Mouse (Mus musculus) ES-E14 (cell line): ENCODE data around the gene Zbtb43.

Source experiments
- CHD2 ChIP-seq: IDR thresholded peaks from 2 replicates; pipeline ENCODE4 v1.6.1; 2014; ENCODE audit warnings: mild to moderate bottlenecking, low read depth, low read length, inconsistent platforms
- HCFC1 ChIP-seq: IDR thresholded peaks from 2 replicates; pipeline ENCODE4 v1.6.1; 2012; ENCODE audit warnings: low read length, inconsistent platforms, borderline replicate concordance; ENCODE audit not compliant: insufficient read depth
- MAFK ChIP-seq: IDR thresholded peaks from 2 replicates; pipeline ENCODE4 v1.6.1; 2014; ENCODE audit warnings: mild to moderate bottlenecking, low read depth, low read length, inconsistent platforms; ENCODE audit not compliant: insufficient read depth
- ZC3H11A ChIP-seq: IDR thresholded peaks from 2 replicates; pipeline ENCODE4 v1.6.1; 2012; ENCODE audit warnings: low read depth, mild to moderate bottlenecking, inconsistent platforms, low read length, borderline replicate concordance
- ZNF384 ChIP-seq: IDR thresholded peaks from 2 replicates; pipeline ENCODE4 v1.6.1; 2012; ENCODE audit warnings: low read depth, low read length, inconsistent platforms

DNA sequence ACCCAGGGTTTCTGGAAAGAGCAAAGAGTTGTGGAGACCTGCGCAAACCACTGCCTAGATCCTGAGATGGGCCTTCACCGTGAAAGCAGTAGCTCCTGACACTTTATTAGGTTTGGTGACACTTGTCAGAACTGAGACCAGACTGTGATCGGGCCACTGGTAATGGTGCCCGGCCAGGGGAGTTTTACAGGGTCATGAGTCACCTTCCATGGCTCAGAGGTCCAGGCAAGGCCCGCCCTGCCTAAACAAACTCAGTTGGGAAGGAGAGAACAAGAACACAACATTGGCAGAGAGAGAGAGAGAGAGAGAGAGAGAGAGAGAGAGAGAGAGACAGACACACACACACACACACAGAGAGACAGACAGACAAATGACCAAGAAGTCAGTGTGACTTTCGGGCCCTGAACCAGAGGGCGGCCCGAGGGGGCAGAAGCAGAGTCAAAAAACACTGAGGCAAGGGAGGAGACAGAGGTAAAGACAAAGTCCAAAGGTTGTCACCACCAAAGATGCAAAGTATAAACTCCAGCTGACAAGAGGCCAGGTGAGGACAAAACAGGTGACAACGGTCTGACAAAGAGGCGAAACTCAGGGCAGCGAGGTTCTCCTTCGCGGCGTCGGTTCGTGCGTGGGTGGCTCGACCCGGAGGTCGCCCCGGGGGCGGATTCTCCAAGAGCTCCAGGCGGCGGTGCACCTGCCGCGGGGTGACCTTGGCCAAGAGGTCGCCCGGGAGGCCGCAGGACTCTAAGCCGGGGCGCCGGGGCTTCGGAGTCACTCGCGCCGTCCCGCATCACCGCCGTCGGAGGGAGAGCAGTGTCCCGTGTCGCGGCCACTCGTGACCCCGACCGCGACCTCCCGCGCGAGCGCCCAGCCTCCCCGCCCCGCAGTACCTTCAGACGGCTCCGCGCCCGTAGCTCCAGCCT lies 553 bp downstream of the Zbtb43 start:
- TF ChIP-seq MAFK (no peak), ZNF384 (no peak), CHD2 (no peak), ZC3H11A (no peak), HCFC1 (no peak)
